Mouse (Mus musculus) urinary bladder, postnatal 4 days (tissue): Measurements from ENCODE around the gene Col3a1.

Experiments
- DNase-seq, 2 experiments: peaks; one replicate each; pipeline ENCODE4 v3.0.0; 2021 to 2022; ENCODE audit warnings: low spot score in 2 of 2

Col3a1 gene

GRCm38 (mm10) chr1:45311388-45311787 is at the start of gene Col3a1:
TSS of gene Col3a1 (plus strand) at chr1:45311538.
- peak; percentile 71 to 78 for DNase-seq

GRCm38 (mm10) chr1:45269421-45269820 is 41.9 kb upstream of the Col3a1 start:
- DNase-seq: no peak

GRCm38 (mm10) chr1:45276006-45276539 is 35.3 kb upstream of the Col3a1 start:
- DNase-seq: peak in 1 of 2 experiments; percentile 28

- no peak for DNase-seq
Measured at GRCm38 (mm10) chr1:45287954-45288353, 23.4 kb upstream of the Col3a1 start.

GRCm38 (mm10) chr1:45290037-45290436 is 21.3 kb upstream of the Col3a1 start:
- DNase-seq: no peak

GRCm38 (mm10) chr1:45299394-45300119 is 11.8 kb upstream of the Col3a1 start:
- no peak for DNase-seq

- no peak for DNase-seq
Measured at GRCm38 (mm10) chr1:45304273-45304672, 7.1 kb upstream of the Col3a1 start.

GRCm38 (mm10) chr1:45309015-45309414 is 2.3 kb upstream of the Col3a1 start:
- no peak for DNase-seq

GRCm38 (mm10) chr1:45311962-45312361 is 624 bp downstream of the Col3a1 start:
- DNase-seq: no peak

GRCm38 (mm10) chr1:45312870-45313269 is 1.5 kb downstream of the Col3a1 start:
- no peak for DNase-seq

- DNase-seq: no peak
Measured at GRCm38 (mm10) chr1:45313696-45314295, 2.5 kb downstream of the Col3a1 start.

GRCm38 (mm10) chr1:45315767-45316528 is 4.6 kb downstream of the Col3a1 start:
- DNase-seq: no peak

GRCm38 (mm10) chr1:45318241-45318640 is 6.9 kb downstream of the Col3a1 start:
- DNase-seq: no peak

GRCm38 (mm10) chr1:45320861-45321260 is 9.5 kb downstream of the Col3a1 start:
- DNase-seq: no peak

GRCm38 (mm10) chr1:45329149-45329548 is 17.8 kb downstream of the Col3a1 start:
- DNase-seq: no peak

- DNase-seq: no peak
Measured at GRCm38 (mm10) chr1:45355944-45356343, 44.6 kb downstream of the Col3a1 start.

GRCm38 (mm10) chr1:45358020-45358419 is 46.7 kb downstream of the Col3a1 start:
- DNase-seq: no peak

- no peak for DNase-seq
Measured at GRCm38 (mm10) chr1:45359147-45359546, 47.8 kb downstream of the Col3a1 start.

GRCm38 (mm10) chr1:45359673-45360072 is 48.3 kb downstream of the Col3a1 start:
- no peak for DNase-seq

GRCm38 (mm10) chr1:45363274-45363673 is 51.9 kb downstream of the Col3a1 start:
- DNase-seq: no peak

- no peak for DNase-seq
Measured at GRCm38 (mm10) chr1:45365427-45365826, 54.1 kb downstream of the Col3a1 start.

- DNase-seq: no peak
Measured at GRCm38 (mm10) chr1:45379992-45380690, 68.8 kb downstream of the Col3a1 start.
